Mouse (Mus musculus) liver, postnatal 0 days (tissue): ENCODE measurements around the gene Kcnip3. TPM values are rescaled to one million over a fixed set of nuclear protein-coding genes. Genes with fewer than 3 reads are reported as not detected.

Experiments
- ATAC-seq: fragments of 200-750 bp; cut with Nextera tagmentation; 2 replicates; pipeline ENCODE4 v1.8.0; 2017; ENCODE audit warnings: mild to moderate bottlenecking, moderate library complexity
- DNase-seq: peaks from one replicate; pipeline ENCODE4 v3.0.0-alpha.2; 2016
- H3K27ac ChIP-seq: fragments of 300-500 bp; sonication (generic); 2 replicates; pipeline ENCODE4 v1.5.1; 2014; ENCODE audit warnings: antibody characterized with exemption, moderate library complexity, mild to moderate bottlenecking, low read depth
- H3K27me3 ChIP-seq: fragments of 300-500 bp; sonication (generic); 2 replicates; pipeline ENCODE4 v1.6.1; 2014; ENCODE audit warnings: low read length, control low read depth, mixed read lengths; ENCODE audit not compliant: insufficient read depth
- H3K36me3 ChIP-seq: fragments of 300-500 bp; sonication (generic); replicated peaks from 2 replicates; pipeline ENCODE4 v1.6.1; 2014; ENCODE audit warnings: mild to moderate bottlenecking, control low read depth, low read length, moderate library complexity, mixed read lengths; ENCODE audit not compliant: insufficient read depth
- H3K4me1 ChIP-seq: fragments of 300-500 bp; sonication (generic); 2 replicates; pipeline ENCODE4 v1.6.1; 2014; ENCODE audit warnings: antibody characterized with exemption, mild to moderate bottlenecking, control low read depth; ENCODE audit not compliant: insufficient read depth
- H3K4me2 ChIP-seq: fragments of 300-500 bp; sonication (generic); 2 replicates; pipeline ENCODE4 v1.6.1; 2014; ENCODE audit warnings: low read depth, mild to moderate bottlenecking, low read length, moderate library complexity, mixed read lengths
- H3K4me3 ChIP-seq: fragments of 300-500 bp; sonication (generic); 2 replicates; pipeline ENCODE4 v1.5.1; 2014; ENCODE audit warnings: low read depth, low read length
- H3K9ac ChIP-seq: fragments of 300-500 bp; sonication (generic); replicated peaks from 2 replicates; pipeline ENCODE4 v1.6.1; 2014; ENCODE audit warnings: mild to moderate bottlenecking, moderate library complexity
- H3K9me3 ChIP-seq: fragments of 300-500 bp; sonication (generic); 2 replicates; pipeline ENCODE4 v1.6.1; 2016; ENCODE audit warnings: mild to moderate bottlenecking, control low read depth, low read length, mixed read lengths
- CTCF ChIP-seq: sonication (generic); IDR thresholded peaks from 2 replicates; pipeline ENCODE4 v1.5.1; 2016; ENCODE audit warnings: antibody characterized with exemption, low read depth
- EP300 ChIP-seq: IDR thresholded peaks from 2 replicates; pipeline ENCODE4 v1.6.1; 2016; ENCODE audit warnings: antibody characterized with exemption, low read depth, mild to moderate bottlenecking
- WGBS: fragments of 180-500 bp; shearing (Covaris S2); extraction: QIAGEN DNeasy Blood & Tissue Kit; methylation state at CpG from one replicate; pipeline ENCODE4 v1.1.7; 2014; ENCODE audit not compliant: insufficient replicate concordance; 5-methylcytosine and 5-hydroxymethylcytosine counted together
- polyA plus RNA-seq: library from polyadenylated mRNA; unstranded; fragments of >200 nt; fragmentation: Nextera tagmentation; extraction: Ambion mirVana; gene quantifications from 2 replicates; pipeline ENCODE4 v1.2.1, GENCODE M21; 2015

Gene Kcnip3
- polyA plus RNA-seq, 1 experiment from 2014 or later: 0.23 TPM

DNA sequence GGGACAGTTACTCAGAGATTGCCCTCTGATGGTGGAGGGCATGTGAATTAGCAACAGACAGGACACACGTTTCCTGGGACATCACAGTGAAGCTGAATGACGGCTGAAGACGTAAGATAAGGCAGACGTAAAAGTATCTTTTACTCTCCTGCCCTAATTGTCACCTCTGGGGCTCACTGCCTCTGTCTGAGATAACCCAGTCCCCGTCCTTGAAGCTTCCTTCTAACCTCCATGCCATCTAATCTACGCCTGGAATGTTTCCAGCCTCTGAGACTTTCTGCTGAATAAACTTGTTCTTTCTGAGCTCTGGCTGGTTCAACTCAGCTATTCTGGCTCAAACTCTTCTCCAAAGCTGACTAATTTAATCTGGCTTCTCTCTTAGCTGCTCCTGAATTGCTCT, 70.1 kb downstream of the Kcnip3 start:
- DNase-seq: no peak
- Histone ChIP-seq H3K27me3 (0 out of 2 replicates have a peak, but pooled peaks cover 2% of the 10 kb centered on the region), H3K4me2 (no peak overlapping the region), H3K9me3 (no peaks in the 10 kb centered on the region), H3K27ac (no peak overlapping the region), H3K36me3 (no peaks in the 10 kb centered on the region), H3K4me1 (peaks cover 11% of the 10 kb centered on the region), H3K9ac (no peak overlapping the region), H3K4me3 (no peak overlapping the region)
- peak; percentile 53; the same call in 1 of the 2 replicates for TF ChIP-seq EP300
- TF ChIP-seq CTCF: no peak
- 7% methylated on average over 6 of the region's 6 CpGs for WGBS
- peak; percentile 48 for ATAC-seq

DNA sequence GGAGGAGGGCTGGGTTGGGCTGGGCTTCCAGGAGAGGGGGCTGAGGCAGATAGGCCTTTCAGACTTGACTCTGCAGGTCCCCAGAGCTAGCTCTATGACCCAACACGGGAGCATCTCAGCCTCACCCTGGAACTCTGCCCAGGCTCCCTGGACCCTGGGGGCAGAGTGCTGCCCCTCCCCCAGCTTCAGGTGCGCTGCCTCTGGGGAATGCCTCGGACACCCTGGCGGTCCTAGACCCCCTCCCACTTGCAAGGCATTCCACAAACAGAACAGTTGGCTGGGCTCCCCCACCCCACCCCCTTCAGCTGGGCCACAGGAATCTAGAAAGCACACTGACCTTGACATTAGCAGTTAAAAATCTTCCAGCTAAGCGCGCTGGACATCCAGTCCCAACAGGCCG, 72.2 kb downstream of the Kcnip3 start:
- Histone ChIP-seq H3K4me3 (no peak overlapping the region), H3K36me3 (no peaks in the 10 kb centered on the region), H3K9me3 (no peaks in the 10 kb centered on the region), H3K4me2 (no peak overlapping the region), H3K27ac (no peak overlapping the region), H3K9ac (no peak overlapping the region), H3K27me3 (0 out of 2 replicates have a peak, but pooled peaks cover 2% of the 10 kb centered on the region), H3K4me1 (peaks cover 14% of the 10 kb centered on the region)
- peak; percentile 38 for DNase-seq
- 53% methylated on average over 7 of the region's 7 CpGs for WGBS
- TF ChIP-seq EP300 (no peak), CTCF (no peak)
- peak; percentile 33 for ATAC-seq

DNA sequence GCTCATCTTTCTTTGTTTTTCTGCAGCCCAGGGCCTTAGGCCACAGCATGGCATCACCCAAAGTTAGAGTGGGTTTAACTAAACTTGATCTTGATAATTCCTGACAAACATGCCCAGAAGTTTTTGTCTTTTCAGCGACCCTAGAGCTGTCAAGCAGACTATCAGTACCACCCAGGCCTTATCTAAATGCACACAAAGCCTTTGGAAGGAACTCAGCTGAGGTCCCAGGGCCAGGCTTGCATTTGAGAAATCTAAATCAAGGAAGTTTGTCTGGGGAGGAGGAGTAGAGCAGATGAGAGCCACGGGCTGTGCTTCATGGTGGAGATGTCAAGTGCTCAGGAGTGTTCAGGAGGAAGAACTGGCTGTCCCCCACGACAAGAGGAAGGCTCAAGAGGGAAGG, 75.0 kb downstream of the Kcnip3 start:
- Histone ChIP-seq H3K4me1 (peaks cover 26% of the 10 kb centered on the region), H3K4me2 (no peak overlapping the region), H3K9ac (no peak overlapping the region), H3K9me3 (no peaks in the 10 kb centered on the region), H3K36me3 (no peaks in the 10 kb centered on the region), H3K27ac (no peak overlapping the region), H3K27me3 (no peaks in the 10 kb centered on the region), H3K4me3 (no peak overlapping the region)
- TF ChIP-seq CTCF (no peak), EP300 (no peak)
- ATAC-seq (no peak), DNase-seq (no peak)
- 16% methylated on average over 3 of the region's 3 CpGs for WGBS

- H3K4me3 ChIP-seq: peak within 1 kb of the TSS; percentile 87
- H3K27me3 ChIP-seq: no peaks in the 10 kb centered on the region
- peak within 1 kb of the TSS; percentile 92 for H3K4me2 ChIP-seq
- 0 out of 2 replicates have a peak, but pooled peaks cover 5% of the 10 kb centered on the region for H3K36me3 ChIP-seq
- no peaks in the 10 kb centered on the region for H3K9me3 ChIP-seq
- H3K27ac ChIP-seq: peak within 1 kb of the TSS; percentile 70
- ATAC-seq (peak; percentile 97), DNase-seq (peak; percentile 93)
- WGBS: 3% methylated on average over 37 of the region's 37 CpGs
- TF ChIP-seq EP300 (no peak), CTCF (peak; percentile 13; the same call in 1 of the 2 replicates)
- peak within 1 kb of the TSS; percentile 79 for H3K9ac ChIP-seq
- peaks cover 17% of the 10 kb centered on the region for H3K4me1 ChIP-seq
These were observed 77.7 kb downstream of the Kcnip3 start, which contains the start of gene Fahd2a for GRCm38 (mm10) chr2:127444055-127444789. TSS of gene Fahd2a (minus strand) at chr2:127444565.

DNA sequence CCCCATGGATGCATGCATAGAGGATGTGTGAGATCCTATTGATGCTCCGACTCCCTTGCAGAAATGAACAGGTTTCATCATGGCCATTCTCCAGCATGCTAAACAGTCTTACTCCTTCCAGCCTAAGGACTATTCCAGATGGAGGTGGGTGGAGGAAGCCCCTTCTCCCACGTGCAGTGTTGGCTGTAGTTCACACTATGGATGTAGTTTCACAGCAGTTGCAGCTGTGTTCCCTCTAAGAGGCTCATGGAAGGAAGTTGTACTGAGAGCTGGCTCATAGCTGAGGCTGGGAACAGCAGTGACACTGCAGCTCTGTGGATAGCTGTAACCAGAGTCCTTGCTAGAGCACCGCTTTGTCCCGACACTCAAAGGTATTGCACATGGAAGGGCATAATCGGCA, 84.2 kb downstream of the Kcnip3 start:
- 87% methylated on average over 5 of the region's 5 CpGs for WGBS
- no peak for DNase-seq
- no peak for ATAC-seq

GRCm38 (mm10) chr2:127435554-127435953, 86.3 kb downstream of the Kcnip3 start:
- no peak overlapping the region for H3K4me3 ChIP-seq
- peak; percentile 21; the same call in 1 of the 2 replicates for ATAC-seq
- no peak overlapping the region for H3K4me2 ChIP-seq
- H3K36me3 ChIP-seq: peaks cover 16% of the 10 kb centered on the region
- no peaks in the 10 kb centered on the region for H3K27me3 ChIP-seq
- DNase-seq: no peak
- peaks cover 2% of the 10 kb centered on the region; the same call in 1 of the 2 replicates for H3K4me1 ChIP-seq
- no peak overlapping the region for H3K9ac ChIP-seq
- no peak overlapping the region for H3K27ac ChIP-seq
- TF ChIP-seq EP300: no peak
- no peak for TF ChIP-seq CTCF
- H3K9me3 ChIP-seq: no peaks in the 10 kb centered on the region
- 88% methylated on average over 2 of the region's 2 CpGs for WGBS

More for the DNA sequence above, 84.2 kb downstream of the Kcnip3 start:
- TF ChIP-seq CTCF (no peak), EP300 (no peak)
- no peaks in the 10 kb centered on the region for H3K27me3 ChIP-seq
- H3K4me3 ChIP-seq: no peak overlapping the region
- no peaks in the 10 kb centered on the region for H3K9me3 ChIP-seq
- H3K36me3 ChIP-seq: peaks cover 20% of the 10 kb centered on the region
- H3K9ac ChIP-seq: no peak overlapping the region
- H3K4me1 ChIP-seq: peaks cover 2% of the 10 kb centered on the region; the same call in 1 of the 2 replicates
- H3K27ac ChIP-seq: no peak overlapping the region
- H3K4me2 ChIP-seq: no peak overlapping the region
